Mouse (Mus musculus): Measurements from ENCODE around the gene Birc3. TPM values are rescaled to one million over a fixed set of nuclear protein-coding genes. Genes with fewer than 3 reads are reported as not detected.

The Birc3 gene
- polyA plus RNA-seq, 1 experiment, result 9.2 TPM

DNA sequence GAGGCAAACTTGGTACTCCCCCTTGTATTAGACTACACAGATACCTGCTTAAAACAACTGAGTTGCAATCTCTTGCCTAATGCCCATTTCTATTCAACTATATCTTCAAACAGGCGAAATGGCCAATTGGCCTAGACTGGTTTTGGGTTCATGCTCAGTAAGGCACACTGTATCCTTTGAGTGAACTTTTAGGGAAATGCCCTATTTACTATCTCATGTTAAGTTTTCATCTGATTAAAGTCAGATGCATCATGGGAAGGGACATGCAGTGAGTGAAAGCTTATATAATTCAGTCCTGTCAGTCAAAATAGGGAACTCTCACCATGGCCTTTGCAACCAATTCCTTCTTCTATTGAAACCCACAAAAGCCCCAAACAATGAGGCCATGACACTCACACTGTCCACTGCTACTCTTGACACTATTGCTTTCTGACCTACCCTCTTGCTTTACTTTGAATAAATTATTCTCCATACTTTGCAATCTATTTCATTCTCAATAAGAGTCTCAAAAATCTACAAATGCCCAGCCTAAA is 26.3 kb downstream of the Birc3 start:
- 98% methylated on average over 1 of the region's 1 CpGs for WGBS
- no peaks in the 10 kb centered on the region for H3K27me3 ChIP-seq (replicated peaks; ENCODE audit: control insufficient read depth, insufficient read depth, low read length)
- no peak overlapping the region for H3K27ac ChIP-seq (ENCODE audit: insufficient read depth, low read depth, low read length)
- no peak for TF ChIP-seq POLR2A (IDR thresholded peaks at IDR 0.05; ENCODE audit: low read depth, low read length)
- TF ChIP-seq CTCF (conservative IDR thresholded peaks at IDR 0.05; ENCODE audit: insufficient read depth, insufficient read length, low read depth, low read length), result no peak
- no peak for DNase-seq
- H3K4me1 ChIP-seq (ENCODE audit: control insufficient read depth, insufficient read depth, low read length), result peaks cover 2% of the 10 kb centered on the region; the same call in 1 of the 2 replicates
- H3K4me3 ChIP-seq (ENCODE audit: insufficient read depth, low read depth, low read length), result no peak overlapping the region
- no peaks in the 10 kb centered on the region for H3K36me3 ChIP-seq (ENCODE audit: control insufficient read depth, insufficient read depth, low read length)

GRCm38 (mm10) chr9:7845216-7845895 is 27.6 kb downstream of the Birc3 start:
- 43% methylated on average over 4 of the region's 4 CpGs for WGBS
- no peak for TF ChIP-seq POLR2A (IDR thresholded peaks at IDR 0.05; ENCODE audit: low read depth, low read length)
- TF ChIP-seq CTCF (conservative IDR thresholded peaks at IDR 0.05; ENCODE audit: insufficient read depth, insufficient read length, low read depth, low read length), result no peak
- no peaks in the 10 kb centered on the region for H3K36me3 ChIP-seq (ENCODE audit: control insufficient read depth, insufficient read depth, low read length)
- DNase-seq, result peak; percentile 51
- H3K27ac ChIP-seq (ENCODE audit: insufficient read depth, low read depth, low read length), result no peak overlapping the region
- H3K4me3 ChIP-seq (ENCODE audit: insufficient read depth, low read depth, low read length), result no peak overlapping the region
- no peaks in the 10 kb centered on the region for H3K27me3 ChIP-seq (replicated peaks; ENCODE audit: control insufficient read depth, insufficient read depth, low read length)
- H3K4me1 ChIP-seq (ENCODE audit: control insufficient read depth, insufficient read depth, low read length), result peaks cover 2% of the 10 kb centered on the region; the same call in 1 of the 2 replicates

GRCm38 (mm10) chr9:7841221-7841620 is 31.8 kb downstream of the Birc3 start:
- H3K27ac ChIP-seq (ENCODE audit: insufficient read depth, low read depth, low read length), result no peak overlapping the region
- no peak overlapping the region for H3K4me3 ChIP-seq (ENCODE audit: insufficient read depth, low read depth, low read length)
- no peak for DNase-seq
- peaks cover 2% of the 10 kb centered on the region; the same call in 1 of the 2 replicates for H3K4me1 ChIP-seq (ENCODE audit: control insufficient read depth, insufficient read depth, low read length)
- no peaks in the 10 kb centered on the region for H3K36me3 ChIP-seq (ENCODE audit: control insufficient read depth, insufficient read depth, low read length)
- TF ChIP-seq POLR2A (IDR thresholded peaks at IDR 0.05; ENCODE audit: low read depth, low read length), result no peak
- no peak for TF ChIP-seq CTCF (conservative IDR thresholded peaks at IDR 0.05; ENCODE audit: insufficient read depth, insufficient read length, low read depth, low read length)
- 66% methylated on average over 6 of the region's 6 CpGs for WGBS
- no peaks in the 10 kb centered on the region for H3K27me3 ChIP-seq (replicated peaks; ENCODE audit: control insufficient read depth, insufficient read depth, low read length)

- peak overlapping the region; percentile 96 for H3K27ac ChIP-seq (ENCODE audit: insufficient read depth, low read depth, low read length)
- DNase-seq, result peak; percentile 56
- H3K36me3 ChIP-seq (ENCODE audit: control insufficient read depth, insufficient read depth, low read length), result no peaks in the 10 kb centered on the region; the same call in 1 of the 2 replicates
- H3K27me3 ChIP-seq (replicated peaks; ENCODE audit: control insufficient read depth, insufficient read depth, low read length), result no peaks in the 10 kb centered on the region
- TF ChIP-seq CTCF (conservative IDR thresholded peaks at IDR 0.05; ENCODE audit: insufficient read depth, insufficient read length, low read depth, low read length), result no peak
- H3K4me1 ChIP-seq (ENCODE audit: control insufficient read depth, insufficient read depth, low read length), result no peaks in the 10 kb centered on the region; the same call in 1 of the 2 replicates
- peak overlapping the region; percentile 83; the same call in 1 of the 2 replicates for H3K4me3 ChIP-seq (ENCODE audit: insufficient read depth, low read depth, low read length)
- WGBS, result 11% methylated on average over 14 of the region's 14 CpGs
Measured at GRCm38 (mm10) chr9:7837806-7838440, 35.1 kb downstream of the Birc3 start.

DNA sequence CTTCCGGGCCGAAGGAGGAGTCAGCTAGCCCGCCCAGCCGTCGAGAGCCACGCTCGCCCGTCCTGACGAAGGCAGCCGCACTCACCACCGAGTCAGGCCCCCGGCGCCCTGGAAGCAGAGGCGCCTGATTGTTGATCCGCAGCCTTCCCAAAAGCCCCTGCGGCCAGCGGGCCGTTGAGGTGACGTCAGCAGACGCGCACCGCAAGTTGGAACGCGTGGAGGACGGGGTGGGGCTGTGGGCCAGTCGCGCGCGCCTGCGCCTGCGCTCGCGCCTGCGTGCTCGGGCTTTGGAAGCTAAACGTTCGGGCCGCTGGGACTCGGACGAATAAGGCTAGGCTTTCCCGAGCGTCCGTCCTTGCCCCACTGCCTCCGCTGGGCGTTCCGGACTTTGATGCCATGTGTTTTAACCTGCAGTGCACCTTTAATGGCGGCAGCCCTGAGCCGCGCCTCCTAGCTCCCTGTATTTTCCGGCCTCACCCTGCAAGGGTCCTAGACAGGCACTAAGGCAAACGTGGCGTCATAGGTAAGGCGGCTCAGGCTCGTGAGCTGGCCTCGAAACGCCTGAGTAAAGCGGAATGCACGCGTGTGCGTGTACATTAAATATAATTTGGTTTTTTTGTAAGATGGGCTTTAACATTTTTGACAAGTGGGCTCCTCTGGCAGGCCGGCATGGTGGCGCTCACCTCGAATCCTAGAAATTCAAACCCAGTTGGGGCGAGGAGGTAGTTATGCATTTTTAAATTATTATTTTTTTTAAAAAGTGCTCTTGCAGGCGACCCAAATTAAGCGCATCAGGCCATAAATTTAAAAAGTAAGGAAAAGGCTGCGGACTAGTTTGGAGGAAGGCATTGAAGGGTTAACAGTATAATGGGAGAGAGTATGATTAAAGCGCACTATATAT is 35.8 kb downstream of the Birc3 start, which contains the start of gene Birc2:
Birc2 (minus strand) TSS at position 160 of the 901 bp plus-strand sequence.
- Histone ChIP-seq H3K36me3 (ENCODE audit: control insufficient read depth, insufficient read depth, low read length) (peaks cover 1% of the 10 kb centered on the region; the same call in 1 of the 2 replicates), H3K27me3 (replicated peaks; ENCODE audit: control insufficient read depth, insufficient read depth, low read length) (no peaks in the 10 kb centered on the region), H3K4me3 (ENCODE audit: insufficient read depth, low read depth, low read length) (peak within 1 kb of the TSS; percentile 83), H3K27ac (ENCODE audit: insufficient read depth, low read depth, low read length) (peak within 1 kb of the TSS; percentile 96), H3K4me1 (ENCODE audit: control insufficient read depth, insufficient read depth, low read length) (no peaks in the 10 kb centered on the region; the same call in 1 of the 2 replicates)
- DNase-seq, result peak; percentile 98
- under 1% methylated on average over 68 of the region's 68 CpGs for WGBS
- TF ChIP-seq POLR2A (IDR thresholded peaks at IDR 0.05; ENCODE audit: low read depth, low read length) (peak; percentile 83), CTCF (conservative IDR thresholded peaks at IDR 0.05; ENCODE audit: insufficient read depth, insufficient read length, low read depth, low read length) (no peak)

GRCm38 (mm10) chr9:7836331-7836730 is 36.7 kb downstream of the Birc3 start:
- Histone ChIP-seq H3K27ac (ENCODE audit: insufficient read depth, low read depth, low read length) (peak overlapping the region; percentile 74), H3K4me1 (ENCODE audit: control insufficient read depth, insufficient read depth, low read length) (no peaks in the 10 kb centered on the region; the same call in 1 of the 2 replicates), H3K36me3 (ENCODE audit: control insufficient read depth, insufficient read depth, low read length) (peaks cover 1% of the 10 kb centered on the region; the same call in 1 of the 2 replicates), H3K4me3 (ENCODE audit: insufficient read depth, low read depth, low read length) (peak overlapping the region; percentile 70), H3K27me3 (replicated peaks; ENCODE audit: control insufficient read depth, insufficient read depth, low read length) (no peaks in the 10 kb centered on the region)
- under 1% methylated on average over 16 of the region's 16 CpGs for WGBS
- no peak for TF ChIP-seq POLR2A (IDR thresholded peaks at IDR 0.05; ENCODE audit: low read depth, low read length)
- TF ChIP-seq CTCF (conservative IDR thresholded peaks at IDR 0.05; ENCODE audit: insufficient read depth, insufficient read length, low read depth, low read length), result no peak
- DNase-seq, result peak; percentile 56
